Mouse (Mus musculus) hindbrain, embryonic 10.5 days (tissue): ENCODE measurements at regions not wholly inside any gene's neighbourhood (a gene's known extent, or its start where the extent isn't known, plus 50 kb on each side); places are given as distances from the start of the nearest gene placed in this dataset.
A peak's percentile ranks its signal among the peaks of the same experiment; 100 is the strongest.

Experiments used
- DNase-seq: peaks from one replicate; pipeline ENCODE4 v3.0.0-alpha.2; 2017; ENCODE audit warnings: low spot score
- H3K27ac ChIP-seq: fragments of 300-500 bp; sonication (generic); 2 replicates; pipeline ENCODE4 v1.5.1; 2016; ENCODE audit warnings: mild to moderate bottlenecking, moderate library complexity
- H3K27me3 ChIP-seq: fragments of 300-500 bp; sonication (generic); 2 replicates; pipeline ENCODE4 v1.6.1; 2016; ENCODE audit warnings: mild to moderate bottlenecking; ENCODE audit not compliant: poor library complexity, insufficient read depth, severe bottlenecking
- H3K36me3 ChIP-seq: fragments of 300-500 bp; sonication (generic); 2 replicates; pipeline ENCODE4 v1.6.1; 2016; ENCODE audit warnings: mild to moderate bottlenecking, moderate library complexity
- H3K4me1 ChIP-seq: fragments of 300-500 bp; sonication (generic); replicated peaks from 2 replicates; pipeline ENCODE4 v1.6.1; 2016; ENCODE audit warnings: mild to moderate bottlenecking
- H3K4me3 ChIP-seq: fragments of 300-500 bp; sonication (generic); 2 replicates; pipeline ENCODE4 v1.5.1; 2016; ENCODE audit warnings: mild to moderate bottlenecking, moderate library complexity
- H3K9me3 ChIP-seq: fragments of 300-500 bp; sonication (generic); 2 replicates; pipeline ENCODE4 v1.6.1; 2016; ENCODE audit warnings: mild to moderate bottlenecking, moderate library complexity
- WGBS: fragments of 180-500 bp; shearing (Covaris S2); methylation state at CpG from one replicate; pipeline ENCODE4 v1.1.7; 2016; 5-methylcytosine and 5-hydroxymethylcytosine counted together

- H3K9me3 ChIP-seq: no peaks in the 10 kb centered on the region
- DNase-seq: no peak
- no peak overlapping the region for H3K27ac ChIP-seq
- WGBS: 80% methylated on average over 9 of the region's 9 CpGs
- peaks cover 36% of the 10 kb centered on the region for H3K4me1 ChIP-seq
- no peaks in the 10 kb centered on the region for H3K36me3 ChIP-seq
- H3K4me3 ChIP-seq: no peak overlapping the region
- H3K27me3 ChIP-seq: peaks cover 19% of the 10 kb centered on the region
Observed at GRCm38 (mm10) chr4:33552856-33553255, 242.7 kb downstream of the Rngtt start.

GRCm38 (mm10) chr4:33554606-33555005, 244.5 kb downstream of the Rngtt start:
- WGBS: 34% methylated on average over 6 of the region's 6 CpGs
- H3K4me1 ChIP-seq: peaks cover 28% of the 10 kb centered on the region
- no peaks in the 10 kb centered on the region for H3K9me3 ChIP-seq
- DNase-seq: no peak
- no peaks in the 10 kb centered on the region for H3K36me3 ChIP-seq
- no peak overlapping the region for H3K4me3 ChIP-seq
- peaks cover 19% of the 10 kb centered on the region for H3K27me3 ChIP-seq
- no peak overlapping the region for H3K27ac ChIP-seq

DNA sequence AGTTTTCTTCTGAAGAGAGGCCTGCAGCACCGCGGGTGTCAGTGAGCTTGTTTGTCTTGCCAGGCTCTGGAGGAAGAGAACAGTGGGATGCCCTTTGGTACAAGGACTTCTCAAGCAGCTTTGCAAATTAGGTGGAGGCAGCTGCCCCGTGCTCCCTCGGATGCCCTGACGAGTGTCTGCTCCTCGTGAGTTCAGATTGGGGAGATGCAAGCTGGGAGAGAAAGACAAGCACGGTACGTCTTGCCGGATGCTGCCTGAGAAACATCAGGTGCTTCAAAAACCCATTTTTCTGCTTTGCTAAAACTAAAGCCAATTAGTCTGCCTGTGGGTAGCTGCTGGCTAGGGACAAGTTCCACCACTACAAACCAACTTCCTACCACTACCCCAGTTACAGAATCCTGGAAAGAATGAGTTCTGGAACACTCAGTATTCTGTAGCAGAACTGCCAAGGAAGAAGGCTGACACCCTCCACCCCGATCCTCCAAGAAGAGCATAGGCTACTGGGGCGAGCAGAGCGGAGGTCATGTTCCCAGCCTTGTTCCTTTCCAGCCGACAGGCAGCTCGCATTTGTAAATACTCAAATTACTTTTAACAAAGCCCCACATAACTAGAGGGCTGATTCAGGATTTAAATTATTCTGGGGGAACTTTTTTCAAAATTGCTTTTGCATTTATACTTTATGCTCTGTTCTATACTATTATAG, 245.3 kb downstream of the Rngtt start:
- Histone ChIP-seq H3K4me1 (peaks cover 21% of the 10 kb centered on the region), H3K4me3 (peak overlapping the region; percentile 26; the same call in 1 of the 2 replicates), H3K36me3 (no peaks in the 10 kb centered on the region), H3K9me3 (no peaks in the 10 kb centered on the region), H3K27me3 (peaks cover 19% of the 10 kb centered on the region), H3K27ac (peak overlapping the region; percentile 45)
- DNase-seq: peak; percentile 30
- WGBS: 4% methylated on average over 14 of the region's 14 CpGs

GRCm38 (mm10) chr4:33555966-33556365, 245.9 kb downstream of the Rngtt start:
- H3K9me3 ChIP-seq: no peaks in the 10 kb centered on the region
- 38% methylated on average over 12 of the region's 12 CpGs for WGBS
- no peak overlapping the region for H3K4me3 ChIP-seq
- DNase-seq: no peak
- peaks cover 19% of the 10 kb centered on the region for H3K27me3 ChIP-seq
- no peak overlapping the region for H3K27ac ChIP-seq
- no peaks in the 10 kb centered on the region for H3K36me3 ChIP-seq
- peaks cover 21% of the 10 kb centered on the region for H3K4me1 ChIP-seq

GRCm38 (mm10) chr4:33556661-33557540, 246.8 kb downstream of the Rngtt start:
- no peak overlapping the region for H3K27ac ChIP-seq
- H3K36me3 ChIP-seq: no peaks in the 10 kb centered on the region
- H3K4me1 ChIP-seq: peaks cover 21% of the 10 kb centered on the region
- WGBS: 79% methylated on average over 12 of the region's 12 CpGs
- H3K9me3 ChIP-seq: no peaks in the 10 kb centered on the region
- H3K4me3 ChIP-seq: no peak overlapping the region
- no peak for DNase-seq
- peaks cover 19% of the 10 kb centered on the region for H3K27me3 ChIP-seq

DNA sequence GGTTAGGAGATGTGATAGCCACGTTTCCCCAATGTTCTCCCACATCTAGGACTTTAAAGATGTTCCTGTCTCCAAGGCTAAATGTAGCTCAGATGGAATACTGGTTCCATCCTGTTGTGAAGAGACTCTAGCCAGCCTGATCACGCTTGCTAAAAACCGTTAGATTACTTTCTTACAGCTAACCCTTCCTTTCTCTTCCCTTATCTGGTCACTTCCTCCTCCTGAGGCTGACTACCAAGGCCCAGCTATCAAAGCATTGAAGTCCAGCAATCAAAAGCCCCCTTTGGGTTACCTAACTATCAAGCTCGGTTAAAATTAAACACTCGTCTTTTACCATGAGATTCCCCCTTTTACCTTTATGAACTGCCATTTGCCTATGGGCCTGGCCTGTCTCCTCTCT, 260.2 kb downstream of the Rngtt start:
- no peaks in the 10 kb centered on the region for H3K27me3 ChIP-seq
- no peak for DNase-seq
- H3K27ac ChIP-seq: no peak overlapping the region
- H3K9me3 ChIP-seq: no peaks in the 10 kb centered on the region
- H3K4me3 ChIP-seq: no peak overlapping the region
- H3K4me1 ChIP-seq: 0 out of 2 replicates have a peak, but pooled peaks cover 2% of the 10 kb centered on the region
- WGBS: 87% methylated on average over 5 of the region's 5 CpGs
- no peaks in the 10 kb centered on the region for H3K36me3 ChIP-seq

DNA sequence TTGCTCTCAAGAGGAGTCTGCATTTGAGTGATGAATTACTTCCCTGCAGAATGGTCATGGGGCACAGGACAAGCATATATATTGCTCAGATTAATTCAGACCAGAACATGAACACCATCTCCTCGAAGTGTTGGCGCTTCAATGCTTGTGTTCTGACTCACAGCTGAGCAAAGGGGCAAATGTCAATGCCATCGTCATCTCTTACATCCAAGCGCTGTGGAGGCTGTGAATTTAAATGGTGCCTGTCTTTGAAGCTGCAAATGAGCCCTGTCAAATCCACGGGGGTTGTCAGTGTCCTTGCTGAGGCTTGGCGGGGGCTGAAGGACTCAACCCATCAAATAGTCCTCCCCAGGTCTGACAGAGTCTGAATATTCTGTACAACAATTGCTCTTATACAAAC, 261.2 kb downstream of the Rngtt start:
- WGBS: 51% methylated on average over 6 of the region's 6 CpGs
- Histone ChIP-seq H3K27ac (no peak overlapping the region), H3K4me3 (no peak overlapping the region), H3K9me3 (no peaks in the 10 kb centered on the region), H3K4me1 (0 out of 2 replicates have a peak, but pooled peaks cover 2% of the 10 kb centered on the region), H3K27me3 (no peaks in the 10 kb centered on the region), H3K36me3 (no peaks in the 10 kb centered on the region)
- DNase-seq: no peak

GRCm38 (mm10) chr4:33577631-33578030, 267.5 kb downstream of the Rngtt start:
- DNase-seq: no peak
- no peak overlapping the region for H3K27ac ChIP-seq
- peaks cover 12% of the 10 kb centered on the region; the same call in 1 of the 2 replicates for H3K9me3 ChIP-seq
- 92% methylated on average over 6 of the region's 6 CpGs for WGBS
- H3K36me3 ChIP-seq: no peaks in the 10 kb centered on the region
- no peaks in the 10 kb centered on the region; the same call in 1 of the 2 replicates for H3K4me1 ChIP-seq
- H3K4me3 ChIP-seq: no peak overlapping the region
- H3K27me3 ChIP-seq: no peaks in the 10 kb centered on the region

DNA sequence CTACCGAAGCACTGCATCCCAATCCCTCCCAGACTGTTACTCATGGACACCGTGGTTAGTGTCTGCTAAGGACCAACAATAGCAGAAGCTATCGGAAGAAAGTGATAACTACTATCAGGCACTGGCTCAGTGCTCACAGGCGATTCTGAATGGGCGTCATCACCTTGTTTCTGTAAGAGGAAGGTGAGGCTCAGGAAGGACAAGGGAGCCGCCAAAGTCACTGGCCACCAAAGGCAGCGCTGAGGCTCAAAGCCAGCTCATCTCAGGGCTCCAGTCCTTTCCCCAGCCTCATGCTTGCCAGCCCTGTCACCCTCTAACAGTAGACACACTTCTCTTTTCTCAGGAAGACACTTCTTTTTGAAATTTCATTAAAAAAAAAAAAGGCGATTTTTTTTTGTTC, 270.4 kb downstream of the Rngtt start:
- Histone ChIP-seq H3K9me3 (peaks cover 12% of the 10 kb centered on the region; the same call in 1 of the 2 replicates), H3K27ac (no peak overlapping the region), H3K36me3 (no peaks in the 10 kb centered on the region), H3K4me1 (peaks cover 1% of the 10 kb centered on the region), H3K27me3 (no peaks in the 10 kb centered on the region), H3K4me3 (no peak overlapping the region)
- WGBS: 86% methylated on average over 8 of the region's 8 CpGs
- DNase-seq: no peak

DNA sequence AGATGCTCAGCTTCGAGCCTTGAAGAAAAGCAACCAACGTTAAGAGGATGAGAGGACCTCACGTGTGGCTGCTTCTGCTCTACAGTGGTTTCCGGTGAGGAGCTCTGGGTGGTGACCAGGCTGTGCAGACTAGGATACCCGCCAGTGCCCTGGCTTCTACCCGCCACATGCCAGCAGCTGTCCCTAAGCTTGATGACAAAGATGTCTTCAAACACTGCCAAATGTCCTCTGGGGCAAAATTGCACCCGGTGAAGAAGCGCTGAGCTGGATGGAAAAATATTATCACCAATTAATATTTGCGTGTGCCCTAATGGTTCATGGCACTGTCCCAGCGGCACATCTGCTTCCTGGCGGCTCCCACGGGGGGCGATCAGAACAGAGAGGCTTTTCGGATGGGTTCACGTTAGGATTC, 271.1 kb downstream of the Rngtt start:
- WGBS: 88% methylated on average over 15 of the region's 15 CpGs
- Histone ChIP-seq H3K4me1 (peaks cover 8% of the 10 kb centered on the region), H3K27me3 (no peaks in the 10 kb centered on the region), H3K36me3 (no peaks in the 10 kb centered on the region), H3K9me3 (peaks cover 12% of the 10 kb centered on the region; the same call in 1 of the 2 replicates), H3K4me3 (no peak overlapping the region), H3K27ac (no peak overlapping the region)
- no peak for DNase-seq

DNA sequence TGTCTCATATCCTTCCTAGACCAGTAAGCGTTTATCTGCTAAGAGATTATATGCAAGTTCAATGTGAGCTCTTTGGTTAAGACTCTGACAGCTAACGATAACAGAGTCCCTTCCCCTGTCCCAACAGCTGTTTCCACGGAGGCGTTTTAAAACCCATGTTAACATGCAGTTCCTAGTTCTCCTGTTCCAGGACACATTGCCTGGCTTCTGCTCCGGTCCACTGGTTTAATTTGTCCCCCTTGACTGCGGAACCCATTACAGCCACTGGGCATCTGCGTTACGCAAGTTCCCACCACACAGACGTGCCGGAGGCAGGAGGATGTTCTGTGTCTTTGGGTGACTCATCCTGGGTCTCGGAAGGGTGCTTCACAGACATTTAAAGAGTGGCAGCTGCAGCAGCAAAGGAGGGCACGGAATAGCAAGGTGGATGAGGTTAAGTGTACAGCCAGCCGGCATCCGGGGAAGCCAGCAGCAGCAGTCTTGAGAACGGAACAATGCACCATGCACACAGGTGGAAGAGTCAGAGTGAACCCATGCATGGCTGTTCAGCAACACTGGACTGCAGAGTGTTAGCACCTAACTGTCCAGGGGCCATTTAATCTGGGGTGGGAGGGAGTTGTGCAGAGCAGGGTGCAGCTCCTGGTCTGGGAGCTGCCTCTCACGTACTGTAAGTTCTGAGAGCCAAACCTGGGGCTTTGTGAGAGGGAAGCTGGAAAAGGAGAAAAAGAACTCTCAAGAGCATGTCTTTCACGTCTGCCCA, 271.8 kb downstream of the Rngtt start:
- no peak for DNase-seq
- Histone ChIP-seq H3K27me3 (no peaks in the 10 kb centered on the region), H3K4me3 (no peak overlapping the region), H3K4me1 (peaks cover 16% of the 10 kb centered on the region), H3K27ac (0 out of 2 replicates have a peak overlapping the region, but pooled peaks have one; percentile 29), H3K9me3 (peaks cover 12% of the 10 kb centered on the region; the same call in 1 of the 2 replicates), H3K36me3 (no peaks in the 10 kb centered on the region)
- 89% methylated on average over 17 of the region's 17 CpGs for WGBS

DNA sequence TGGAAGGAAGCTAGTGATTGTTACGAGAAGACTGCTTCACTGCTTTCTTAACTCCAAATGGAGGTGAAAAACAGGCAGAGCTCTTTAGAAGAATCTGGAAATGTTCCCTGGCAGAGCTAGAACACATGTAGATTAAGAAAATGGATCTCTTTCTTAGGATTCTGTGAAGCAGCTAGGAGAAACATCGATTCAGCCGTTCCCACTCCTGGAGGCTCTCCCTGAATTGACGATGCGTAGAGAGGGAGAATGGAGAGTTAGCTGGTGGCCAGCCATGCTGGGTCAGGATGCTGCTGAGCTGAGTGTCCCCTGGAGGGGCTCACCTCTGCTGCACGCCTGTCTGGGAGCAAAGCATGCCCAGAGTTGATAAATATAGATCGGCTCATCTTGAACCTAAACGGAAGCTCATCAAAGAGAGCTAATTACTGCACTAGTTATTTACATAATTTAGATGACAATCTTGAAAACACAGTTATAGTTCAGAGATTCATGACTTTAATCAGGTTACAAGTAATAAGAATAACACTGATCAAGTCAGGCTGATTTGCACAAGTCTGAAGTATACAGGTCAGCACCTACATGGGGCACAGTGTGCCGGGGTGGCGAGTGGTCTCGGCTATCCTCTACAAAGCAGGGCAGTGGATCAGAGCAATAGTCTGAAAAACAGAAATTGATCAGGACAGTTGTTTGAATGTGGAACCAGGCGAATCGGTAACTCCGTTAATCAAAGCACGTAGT, 273.0 kb downstream of the Rngtt start:
- WGBS: 87% methylated on average over 15 of the region's 15 CpGs
- H3K36me3 ChIP-seq: no peaks in the 10 kb centered on the region
- H3K4me1 ChIP-seq: peaks cover 28% of the 10 kb centered on the region
- H3K27me3 ChIP-seq: no peaks in the 10 kb centered on the region
- H3K27ac ChIP-seq: no peak overlapping the region
- H3K4me3 ChIP-seq: no peak overlapping the region
- DNase-seq: no peak
- H3K9me3 ChIP-seq: no peaks in the 10 kb centered on the region
